Mouse (Mus musculus): ENCODE measurements around the gene Zfp148. TPM values are rescaled to one million over a fixed set of nuclear protein-coding genes. Genes with fewer than 3 reads are reported as not detected.

Zfp148 gene
- total RNA-seq, 1 experiment: 19.5 TPM

GRCm38 (mm10) chr16:33453826-33454225 is 73.2 kb downstream of the Zfp148 start:
- H3K9ac ChIP-seq (ENCODE audit: insufficient read depth, low read depth, low read length, poor library complexity, severe bottlenecking): 0 out of 2 replicates have a peak overlapping the region, but pooled peaks have one; percentile 1
- in situ Hi-C loops (cut with MboI; ENCODE audit: low sequenced_read_pairs in 2 of 2, unreplicated experiment in 2 of 2): no loop called here
- TF ChIP-seq ZNF384 (IDR thresholded peaks at IDR 0.05; ENCODE audit: low read depth, low read length) (no peak), MAFK (IDR thresholded peaks at IDR 0.05; ENCODE audit: insufficient read depth, low read depth, low read length) (no peak), HCFC1 (IDR thresholded peaks at IDR 0.05; ENCODE audit: borderline replicate concordance, insufficient read depth, low read length) (no peak)
- no peaks in the 10 kb centered on the region for H3K9me3 ChIP-seq (ENCODE audit: control insufficient read depth, insufficient read depth, low read depth, low read length)
- no peak overlapping the region for H3K27ac ChIP-seq (ENCODE audit: insufficient read depth, low read depth, low read length, poor library complexity, severe bottlenecking)
- no peak for DNase-seq (ENCODE audit: low read depth, low spot score)
- no peaks in the 10 kb centered on the region for H3K36me3 ChIP-seq (ENCODE audit: control insufficient read depth, insufficient read depth, low read length, poor library complexity, severe bottlenecking)
- H3K4me1 ChIP-seq (ENCODE audit: control insufficient read depth in 2 of 2, insufficient read depth in 2 of 2, low read length in 2 of 2, poor library complexity in 1 of 2): peaks cover 4 to 8% of the 10 kb centered on the region in 2 experiments; a peak in 1 of 4 replicates
- no peak overlapping the region for H3K4me3 ChIP-seq (ENCODE audit: insufficient read depth in 1 of 2, low read depth in 1 of 2, low read length in 2 of 2, poor library complexity in 1 of 2, severe bottlenecking in 1 of 2)

- H3K27ac ChIP-seq (ENCODE audit: insufficient read depth, low read depth, low read length, poor library complexity, severe bottlenecking): no peak overlapping the region
- H3K4me1 ChIP-seq (ENCODE audit: control insufficient read depth in 2 of 2, insufficient read depth in 2 of 2, low read length in 2 of 2, poor library complexity in 1 of 2): peaks cover 4 to 8% of the 10 kb centered on the region in 2 experiments; a peak in 1 of 4 replicates
- H3K4me3 ChIP-seq (ENCODE audit: insufficient read depth in 1 of 2, low read depth in 1 of 2, low read length in 2 of 2, poor library complexity in 1 of 2, severe bottlenecking in 1 of 2): no peak overlapping the region
- TF ChIP-seq HCFC1 (IDR thresholded peaks at IDR 0.05; ENCODE audit: borderline replicate concordance, insufficient read depth, low read length) (no peak), CHD2 (IDR thresholded peaks at IDR 0.05; ENCODE audit: low read depth, low read length) (no peak), ZC3H11A (IDR thresholded peaks at IDR 0.05; ENCODE audit: borderline replicate concordance, low read depth, low read length) (no peak), MAFK (IDR thresholded peaks at IDR 0.05; ENCODE audit: insufficient read depth, low read depth, low read length) (no peak), ZNF384 (IDR thresholded peaks at IDR 0.05; ENCODE audit: low read depth, low read length) (no peak)
- no peaks in the 10 kb centered on the region for H3K36me3 ChIP-seq (ENCODE audit: control insufficient read depth, insufficient read depth, low read length, poor library complexity, severe bottlenecking)
- no peaks in the 10 kb centered on the region for H3K9me3 ChIP-seq (ENCODE audit: control insufficient read depth, insufficient read depth, low read depth, low read length)
- peak overlapping the region; percentile 1; the same call in 1 of the 2 replicates for H3K9ac ChIP-seq (ENCODE audit: insufficient read depth, low read depth, low read length, poor library complexity, severe bottlenecking)
- in situ Hi-C loops (cut with MboI; ENCODE audit: low sequenced_read_pairs in 2 of 2, unreplicated experiment in 2 of 2): no loop called here
- DNase-seq (ENCODE audit: low read depth, low spot score): no peak
Measured at GRCm38 (mm10) chr16:33454306-33454705, 73.7 kb downstream of the Zfp148 start.

- in situ Hi-C loops (cut with MboI; ENCODE audit: low sequenced_read_pairs in 2 of 2, unreplicated experiment in 2 of 2): no loop called here
- Histone ChIP-seq H3K4me3 (ENCODE audit: insufficient read depth in 1 of 2, low read depth in 1 of 2, low read length in 2 of 2, poor library complexity in 1 of 2, severe bottlenecking in 1 of 2) (no peak overlapping the region), H3K9ac (ENCODE audit: insufficient read depth, low read depth, low read length, poor library complexity, severe bottlenecking) (no peak overlapping the region), H3K36me3 (ENCODE audit: control insufficient read depth, insufficient read depth, low read length, poor library complexity, severe bottlenecking) (no peaks in the 10 kb centered on the region), H3K27ac (ENCODE audit: insufficient read depth, low read depth, low read length, poor library complexity, severe bottlenecking) (no peak overlapping the region), H3K9me3 (ENCODE audit: control insufficient read depth, insufficient read depth, low read depth, low read length) (no peaks in the 10 kb centered on the region), H3K4me1 (ENCODE audit: control insufficient read depth in 2 of 2, insufficient read depth in 2 of 2, low read length in 2 of 2, poor library complexity in 1 of 2) (peaks cover 4 to 8% of the 10 kb centered on the region in 2 experiments; a peak in 1 of 4 replicates)
- no peak for DNase-seq (ENCODE audit: low read depth, low spot score)
- TF ChIP-seq ZNF384 (IDR thresholded peaks at IDR 0.05; ENCODE audit: low read depth, low read length) (no peak), HCFC1 (IDR thresholded peaks at IDR 0.05; ENCODE audit: borderline replicate concordance, insufficient read depth, low read length) (no peak), CHD2 (IDR thresholded peaks at IDR 0.05; ENCODE audit: low read depth, low read length) (no peak), MAFK (IDR thresholded peaks at IDR 0.05; ENCODE audit: insufficient read depth, low read depth, low read length) (no peak), ZC3H11A (IDR thresholded peaks at IDR 0.05; ENCODE audit: borderline replicate concordance, low read depth, low read length) (no peak)
Measured at GRCm38 (mm10) chr16:33455263-33455910, 74.8 kb downstream of the Zfp148 start.

- DNase-seq (ENCODE audit: low read depth, low spot score): no peak
- in situ Hi-C loops (cut with MboI; ENCODE audit: low sequenced_read_pairs in 2 of 2, unreplicated experiment in 2 of 2): no loop called here
- H3K9me3 ChIP-seq (ENCODE audit: control insufficient read depth, insufficient read depth, low read depth, low read length): no peaks in the 10 kb centered on the region
- no peaks in the 10 kb centered on the region for H3K36me3 ChIP-seq (ENCODE audit: control insufficient read depth, insufficient read depth, low read length, poor library complexity, severe bottlenecking)
- no peak overlapping the region for H3K4me3 ChIP-seq (ENCODE audit: insufficient read depth in 1 of 2, low read depth in 1 of 2, low read length in 2 of 2, poor library complexity in 1 of 2, severe bottlenecking in 1 of 2)
- TF ChIP-seq HCFC1 (IDR thresholded peaks at IDR 0.05; ENCODE audit: borderline replicate concordance, insufficient read depth, low read length) (no peak), ZNF384 (IDR thresholded peaks at IDR 0.05; ENCODE audit: low read depth, low read length) (no peak), MAFK (IDR thresholded peaks at IDR 0.05; ENCODE audit: insufficient read depth, low read depth, low read length) (no peak)
- H3K27ac ChIP-seq (ENCODE audit: insufficient read depth, low read depth, low read length, poor library complexity, severe bottlenecking): no peak overlapping the region
- H3K9ac ChIP-seq (ENCODE audit: insufficient read depth, low read depth, low read length, poor library complexity, severe bottlenecking): no peak overlapping the region
- peaks cover 4 to 6% of the 10 kb centered on the region in 2 experiments; a peak in 1 of 4 replicates for H3K4me1 ChIP-seq (ENCODE audit: control insufficient read depth in 2 of 2, insufficient read depth in 2 of 2, low read length in 2 of 2, poor library complexity in 1 of 2)
Measured at GRCm38 (mm10) chr16:33459101-33459500, 78.5 kb downstream of the Zfp148 start.

Data from ES-E14 (cell line).